Mouse (Mus musculus) intestine, embryonic 14.5 days (tissue): Measurements from ENCODE around the gene Gm20708. TPM values are rescaled to one million over a fixed set of nuclear protein-coding genes. Genes with fewer than 3 reads are reported as not detected.

Experiments used
- ATAC-seq: fragments of 200-750 bp; cut with Nextera tagmentation; replicated peaks from 2 replicates; pipeline ENCODE4 v1.8.0; 2017; ENCODE audit warnings: low read depth, moderate number of reproducible peaks, moderate TSS enrichment, moderate library complexity; ENCODE audit not compliant: low FRiP score, low TSS enrichment
- DNase-seq: peaks from one replicate; pipeline ENCODE4 v3.0.0-alpha.2; 2018; ENCODE audit warnings: low spot score
- H3K27ac ChIP-seq: fragments of 300-500 bp; sonication (generic); 2 replicates; pipeline ENCODE4 v1.5.1; 2014; ENCODE audit warnings: low read depth, mild to moderate bottlenecking, control low read depth
- H3K27me3 ChIP-seq: fragments of 300-500 bp; sonication (generic); replicated peaks from 2 replicates; pipeline ENCODE4 v1.6.1; 2014; ENCODE audit warnings: low read length, control low read depth; ENCODE audit not compliant: control insufficient read depth, insufficient read depth
- H3K36me3 ChIP-seq: fragments of 300-500 bp; sonication (generic); 2 replicates; pipeline ENCODE4 v1.6.1; 2014; ENCODE audit warnings: low read length, control low read depth; ENCODE audit not compliant: control insufficient read depth, insufficient read depth
- H3K4me1 ChIP-seq: fragments of 300-500 bp; sonication (generic); replicated peaks from 2 replicates; pipeline ENCODE4 v1.6.1; 2014; ENCODE audit warnings: low read length, control low read depth, mixed read lengths; ENCODE audit not compliant: control insufficient read depth, insufficient read depth
- H3K4me2 ChIP-seq: fragments of 300-500 bp; sonication (generic); 2 replicates; pipeline ENCODE4 v1.6.1; 2014; ENCODE audit warnings: low read length
- H3K4me3 ChIP-seq: fragments of 300-500 bp; sonication (generic); 2 replicates; pipeline ENCODE4 v1.5.1; 2014; ENCODE audit warnings: low read depth, low read length, control low read depth, mixed read lengths
- H3K9ac ChIP-seq: fragments of 300-500 bp; sonication (generic); 2 replicates; pipeline ENCODE4 v1.6.1; 2014; ENCODE audit warnings: mild to moderate bottlenecking, low read length
- H3K9me3 ChIP-seq: fragments of 300-500 bp; sonication (generic); 2 replicates; pipeline ENCODE4 v1.6.1; 2016; ENCODE audit warnings: low read length, control low read depth; ENCODE audit not compliant: control insufficient read depth
- WGBS: fragments of 180-500 bp; shearing (Covaris S2); extraction: QIAGEN DNeasy Blood & Tissue Kit; methylation state at CpG from one replicate; pipeline ENCODE4 v1.1.7; 2014; 5-methylcytosine and 5-hydroxymethylcytosine counted together
- polyA plus RNA-seq: library from polyadenylated mRNA; unstranded; fragments of >200 nt; fragmentation: Nextera tagmentation; extraction: Ambion mirVana; gene quantifications from 2 replicates; pipeline ENCODE4 v1.2.1, GENCODE M21; 2014

The Gm20708 gene
- polyA plus RNA-seq, 1 experiment from 2014 or later = not detected

DNA sequence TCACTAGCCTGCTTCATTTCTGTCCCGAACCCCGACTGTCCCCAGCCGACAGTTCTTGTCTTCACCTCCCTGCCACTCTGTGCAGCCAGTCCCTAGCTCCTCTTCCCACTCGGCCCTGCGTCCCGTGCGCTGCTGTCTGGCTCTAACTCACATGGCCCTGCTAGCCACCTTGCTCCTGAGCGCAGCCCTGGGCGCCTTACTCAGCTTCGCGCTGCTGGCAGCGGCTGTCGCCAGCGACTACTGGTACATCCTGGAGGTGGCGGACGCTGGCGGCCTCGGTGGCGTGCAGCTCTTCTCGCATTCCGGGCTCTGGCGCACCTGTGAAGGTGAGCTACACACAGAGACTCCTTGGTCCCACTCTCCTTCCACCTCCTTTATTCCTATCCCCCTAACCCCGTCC is 51.1 kb downstream of the Gm20708 start, which contains the start of gene Tmem235:
Gene Tmem235, plus strand, starts transcription at position 152 of the 400 bp plus-strand sequence.
- Histone ChIP-seq H3K9ac (no peak within 1 kb of the TSS), H3K9me3 (no peaks in the 10 kb centered on the region), H3K36me3 (peaks cover 20% of the 10 kb centered on the region), H3K4me1 (0 out of 2 replicates have a peak, but pooled peaks cover 3% of the 10 kb centered on the region), H3K27me3 (peaks cover 31% of the 10 kb centered on the region), H3K4me3 (no peak within 1 kb of the TSS), H3K4me2 (no peak within 1 kb of the TSS; the same call in 1 of the 2 replicates), H3K27ac (no peak within 1 kb of the TSS)
- ATAC-seq (no peak), DNase-seq (no peak)
- WGBS = 9% methylated on average over 23 of the region's 23 CpGs

DNA sequence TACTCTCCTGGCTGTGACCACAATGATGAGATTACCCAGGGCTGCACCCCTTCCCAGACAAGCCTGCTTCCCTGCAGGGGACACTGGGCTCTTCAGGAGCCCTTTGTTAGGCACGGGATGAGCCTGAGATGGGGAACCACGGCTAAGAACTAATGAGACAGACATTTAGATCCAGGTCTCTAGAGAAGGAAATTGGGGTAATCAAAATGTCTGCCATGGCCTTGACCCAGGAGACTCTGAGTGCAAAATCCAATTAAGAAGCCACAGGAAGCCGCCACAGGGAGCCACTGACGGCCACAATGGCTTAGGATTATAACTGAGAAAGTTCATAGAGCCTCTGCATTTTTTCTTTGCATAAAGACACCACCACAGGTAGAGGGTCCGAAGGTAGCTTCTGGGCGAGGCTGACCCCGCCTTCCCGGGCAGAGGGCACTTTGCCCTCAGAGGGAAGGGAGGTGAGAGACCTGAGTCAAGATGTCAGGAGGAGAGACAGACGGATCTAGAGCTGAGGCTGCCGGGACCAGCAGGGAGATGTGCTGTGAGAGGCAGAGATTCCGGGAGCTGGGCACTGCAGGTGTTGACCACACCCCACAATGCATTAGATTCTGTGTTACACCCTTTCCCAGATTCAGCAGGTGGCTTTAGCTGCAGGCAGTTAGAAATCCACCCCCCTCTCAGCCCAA is 53.8 kb downstream of the Gm20708 start:
- DNase-seq (no peak), ATAC-seq (no peak; the same call in 1 of the 2 replicates)
- H3K4me1 ChIP-seq = 0 out of 2 replicates have a peak, but pooled peaks cover 3% of the 10 kb centered on the region
- H3K4me3 ChIP-seq = no peak overlapping the region
- H3K9me3 ChIP-seq = no peaks in the 10 kb centered on the region
- WGBS = 24% methylated on average over 11 of the region's 11 CpGs
- peaks cover 31% of the 10 kb centered on the region for H3K27me3 ChIP-seq
- H3K36me3 ChIP-seq = no peaks in the 10 kb centered on the region
- no peak overlapping the region for H3K27ac ChIP-seq
- H3K9ac ChIP-seq = no peak overlapping the region
- H3K4me2 ChIP-seq = no peak overlapping the region

GRCm38 (mm10) chr11:117864805-117865204 is 55.3 kb downstream of the Gm20708 start:
- ATAC-seq (no peak), DNase-seq (no peak)
- Histone ChIP-seq H3K4me1 (0 out of 2 replicates have a peak, but pooled peaks cover 3% of the 10 kb centered on the region), H3K27ac (no peak overlapping the region), H3K36me3 (no peaks in the 10 kb centered on the region), H3K4me3 (no peak overlapping the region), H3K4me2 (no peak overlapping the region), H3K9ac (no peak overlapping the region), H3K27me3 (peaks cover 20% of the 10 kb centered on the region), H3K9me3 (no peaks in the 10 kb centered on the region)
- 74% methylated on average over 2 of the region's 2 CpGs for WGBS

DNA sequence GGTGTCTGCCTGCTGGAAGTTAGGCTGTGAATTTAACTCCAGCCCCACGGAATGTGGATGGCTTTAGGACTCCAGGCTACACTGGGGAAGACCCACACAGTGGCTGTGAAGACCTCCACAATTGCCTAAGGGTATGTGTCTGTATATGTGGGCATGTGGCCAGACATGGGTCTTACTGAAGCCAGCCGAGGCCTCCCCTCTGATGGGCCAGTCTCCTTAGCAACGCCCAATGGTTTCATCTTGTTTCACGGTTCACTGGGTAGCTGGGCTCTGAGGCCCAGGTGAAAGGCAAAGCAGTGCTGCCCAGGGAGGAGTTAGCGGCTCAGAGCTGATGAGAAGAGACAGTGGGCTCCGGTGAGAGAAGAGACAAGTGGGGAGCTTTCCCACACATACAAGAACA is 56.5 kb downstream of the Gm20708 start:
- no peak for ATAC-seq
- H3K27me3 ChIP-seq = peaks cover 8% of the 10 kb centered on the region

DNA sequence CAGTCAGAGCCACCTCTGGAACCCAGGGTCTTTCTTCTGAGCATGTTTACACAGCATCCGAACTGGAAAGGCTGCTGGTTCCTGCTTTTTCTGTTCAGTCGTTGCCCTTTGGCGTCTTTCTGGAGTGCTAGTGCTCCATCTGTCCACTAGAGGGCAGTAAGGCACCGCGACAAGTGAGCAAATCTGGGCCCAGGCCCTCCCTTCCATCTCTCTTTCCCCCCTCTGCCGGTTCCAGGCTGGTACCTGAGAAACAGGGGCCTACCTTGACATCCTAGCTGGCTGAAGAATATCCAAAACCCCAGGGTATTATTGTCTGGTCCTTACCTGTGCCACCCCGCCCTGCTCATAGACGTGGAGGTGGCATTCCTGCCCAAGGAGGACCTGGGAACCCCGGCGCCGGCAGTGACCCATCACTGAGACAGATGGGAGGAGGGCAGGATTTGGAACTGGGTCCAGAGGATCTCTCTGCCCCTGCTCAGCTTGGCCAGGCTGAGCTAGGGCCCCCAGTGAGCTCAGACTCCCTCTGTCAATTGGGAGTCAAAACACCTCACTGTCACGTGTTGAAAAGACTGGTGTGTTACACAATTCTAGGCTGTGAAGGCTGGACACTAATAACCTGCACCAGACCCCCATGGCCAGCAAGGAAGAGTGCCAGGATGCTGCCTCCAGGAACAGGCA is 61.4 kb downstream of the Gm20708 start:
- Histone ChIP-seq H3K9ac (no peak overlapping the region), H3K4me3 (no peak overlapping the region), H3K4me1 (peaks cover 3% of the 10 kb centered on the region; the same call in 1 of the 2 replicates), H3K36me3 (no peaks in the 10 kb centered on the region), H3K27ac (no peak overlapping the region), H3K9me3 (no peaks in the 10 kb centered on the region), H3K27me3 (no peaks in the 10 kb centered on the region), H3K4me2 (no peak overlapping the region)
- no peak for ATAC-seq
- 39% methylated on average over 12 of the region's 12 CpGs for WGBS
- peak; percentile 84 for DNase-seq

More for the DNA sequence above, 56.5 kb downstream of the Gm20708 start:
- Histone ChIP-seq H3K36me3 (no peaks in the 10 kb centered on the region), H3K27ac (no peak overlapping the region), H3K4me2 (no peak overlapping the region), H3K9ac (no peak overlapping the region), H3K4me3 (no peak overlapping the region), H3K4me1 (0 out of 2 replicates have a peak, but pooled peaks cover 3% of the 10 kb centered on the region), H3K9me3 (no peaks in the 10 kb centered on the region)
- WGBS = 45% methylated on average over 6 of the region's 6 CpGs
- no peak for DNase-seq

DNA sequence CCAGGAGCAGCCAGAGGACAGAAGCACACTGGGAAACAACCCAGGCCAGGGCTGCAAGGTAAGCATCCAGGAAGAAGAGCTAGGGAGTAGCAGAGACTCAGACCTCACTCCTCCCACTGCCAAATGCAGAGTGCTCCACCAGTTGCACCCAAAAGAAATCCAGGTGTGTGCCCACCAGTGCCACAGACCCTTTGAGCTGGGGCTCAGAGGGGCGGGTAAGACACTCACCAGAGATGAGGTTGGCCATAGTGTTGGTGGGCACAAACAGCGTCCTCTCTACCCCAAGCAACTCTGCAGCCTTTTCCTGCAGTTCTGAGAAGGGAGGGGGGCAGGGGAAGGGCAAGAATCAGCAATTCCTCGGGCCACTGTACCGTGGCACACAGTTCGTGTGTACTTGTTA is 61.9 kb downstream of the Gm20708 start:
- no peaks in the 10 kb centered on the region for H3K9me3 ChIP-seq
- H3K27me3 ChIP-seq = no peaks in the 10 kb centered on the region
- no peak overlapping the region for H3K9ac ChIP-seq
- H3K27ac ChIP-seq = no peak overlapping the region
- DNase-seq = no peak
- no peak overlapping the region for H3K4me2 ChIP-seq
- no peaks in the 10 kb centered on the region for H3K36me3 ChIP-seq
- no peak overlapping the region for H3K4me3 ChIP-seq
- peaks cover 3% of the 10 kb centered on the region; the same call in 1 of the 2 replicates for H3K4me1 ChIP-seq
- ATAC-seq = no peak
- 63% methylated on average over 5 of the region's 5 CpGs for WGBS

DNA sequence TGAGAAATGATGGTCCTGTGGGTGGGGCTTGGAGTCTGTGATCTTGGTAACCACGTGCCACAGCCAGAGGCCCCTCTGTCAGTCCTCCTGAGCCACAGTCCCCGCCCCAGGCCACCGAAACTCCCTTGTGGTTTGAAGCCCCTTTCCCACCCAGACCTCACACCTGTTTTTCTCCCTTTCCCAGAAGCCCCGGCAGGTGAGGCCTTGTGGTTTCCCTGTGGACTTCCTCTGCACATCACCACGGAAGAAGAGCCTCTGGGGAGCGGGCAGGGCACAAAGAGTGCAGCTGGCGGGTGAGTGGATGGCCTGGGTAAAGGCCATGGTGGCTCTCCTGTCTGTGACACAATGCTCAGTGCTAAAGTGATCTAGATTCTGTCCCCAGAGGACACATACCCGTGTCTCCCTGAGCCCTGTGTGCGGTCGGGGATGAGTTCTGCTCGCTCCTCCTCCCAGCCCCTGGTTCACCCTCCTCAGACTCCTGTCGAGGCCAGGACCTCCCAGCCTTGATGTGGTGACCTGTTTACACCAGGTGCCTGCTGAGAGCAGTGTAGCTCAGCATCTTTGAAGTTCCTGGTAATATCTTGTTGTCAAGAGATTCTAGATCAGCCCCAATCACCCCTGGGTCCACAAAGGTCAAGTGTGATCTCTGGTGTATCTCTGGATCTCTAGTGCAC is 62.6 kb downstream of the Gm20708 start:
- Histone ChIP-seq H3K4me1 (peaks cover 3% of the 10 kb centered on the region; the same call in 1 of the 2 replicates), H3K9me3 (no peaks in the 10 kb centered on the region), H3K9ac (no peak overlapping the region), H3K4me2 (peak overlapping the region; percentile 98), H3K27me3 (no peaks in the 10 kb centered on the region), H3K4me3 (no peak overlapping the region; the same call in 1 of the 2 replicates), H3K27ac (no peak overlapping the region), H3K36me3 (no peaks in the 10 kb centered on the region)
- DNase-seq (no peak), ATAC-seq (no peak)
- 59% methylated on average over 12 of the region's 12 CpGs for WGBS

DNA sequence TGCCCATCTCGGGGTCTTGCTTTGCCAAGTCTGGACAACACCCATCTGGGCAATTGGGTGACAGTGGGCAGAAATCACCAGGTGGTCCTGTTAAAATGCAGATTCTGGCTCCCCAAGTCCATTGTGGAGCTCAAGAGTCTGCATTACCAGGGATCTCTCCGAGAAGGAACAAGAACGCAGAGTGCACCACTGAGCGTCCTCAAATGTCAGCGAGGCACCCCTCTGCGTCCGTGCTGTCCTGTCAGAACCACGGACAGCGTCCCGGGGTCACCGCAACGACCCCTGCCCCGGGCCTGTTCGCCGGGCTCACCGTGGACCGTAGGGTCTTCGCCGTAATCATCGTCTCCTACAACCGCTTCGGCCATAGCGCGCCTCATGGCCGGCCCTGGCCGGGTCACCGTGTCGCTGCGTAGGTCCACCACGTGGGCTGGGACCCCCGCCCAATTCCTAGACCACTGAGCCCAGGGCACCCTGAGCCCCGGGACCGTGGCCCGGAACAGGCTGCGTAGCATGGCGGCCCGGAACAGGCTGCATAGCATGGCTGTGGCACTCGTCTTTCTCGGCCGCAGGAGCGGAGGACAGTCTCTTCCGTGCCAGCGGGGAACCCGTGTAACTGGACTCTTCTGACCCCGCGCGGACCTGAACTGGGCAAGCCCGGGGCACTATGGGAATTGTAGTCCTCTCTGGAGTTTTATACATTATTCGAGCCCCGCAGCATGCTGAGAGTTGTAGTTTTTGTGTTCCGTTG is 63.6 kb downstream of the Gm20708 start, which contains the start of gene Tha1:
Gene Tha1, minus strand, starts transcription at position 621 of the 748 bp plus-strand sequence.
- 0 out of 2 replicates have a peak within 1 kb of the TSS, but pooled peaks have one; percentile 33 for H3K27ac ChIP-seq
- H3K27me3 ChIP-seq = no peaks in the 10 kb centered on the region
- H3K4me1 ChIP-seq = peaks cover 4% of the 10 kb centered on the region
- 2% methylated on average over 51 of the region's 51 CpGs for WGBS
- H3K4me3 ChIP-seq = peak within 1 kb of the TSS; percentile 74
- peak within 1 kb of the TSS; percentile 98 for H3K4me2 ChIP-seq
- H3K36me3 ChIP-seq = no peaks in the 10 kb centered on the region
- peak; percentile 67 for ATAC-seq
- H3K9ac ChIP-seq = peak within 1 kb of the TSS; percentile 69
- H3K9me3 ChIP-seq = no peaks in the 10 kb centered on the region
- DNase-seq = peak; percentile 85
